Mouse (Mus musculus) intestine, postnatal 0 days (tissue): ENCODE measurements around the gene Bax. TPM values are rescaled to one million over a fixed set of nuclear protein-coding genes. Genes with fewer than 3 reads are reported as not detected.
A peak's percentile ranks its signal among the peaks of the same experiment; 100 is the strongest.

ENCODE experiments used
- ATAC-seq: fragments of 200-750 bp; cut with Nextera tagmentation; 2 replicates; pipeline ENCODE4 v1.8.0; 2017; ENCODE audit warnings: mild to moderate bottlenecking, moderate TSS enrichment, moderate library complexity
- H3K27ac ChIP-seq: fragments of 300-500 bp; sonication (generic); 2 replicates; pipeline ENCODE4 v1.5.1; 2014; ENCODE audit warnings: mild to moderate bottlenecking, low read depth, low read length, moderate library complexity
- H3K27me3 ChIP-seq: fragments of 300-500 bp; sonication (generic); replicated peaks from 2 replicates; pipeline ENCODE4 v1.6.1; 2014; ENCODE audit warnings: low read length, mixed read lengths; ENCODE audit not compliant: control insufficient read depth, insufficient read depth
- H3K36me3 ChIP-seq: fragments of 300-500 bp; sonication (generic); 2 replicates; pipeline ENCODE4 v1.6.1; 2014; ENCODE audit warnings: mild to moderate bottlenecking, moderate library complexity; ENCODE audit not compliant: control insufficient read depth, insufficient read depth
- H3K4me1 ChIP-seq: fragments of 300-500 bp; sonication (generic); replicated peaks from 2 replicates; pipeline ENCODE4 v1.6.1; 2014; ENCODE audit warnings: antibody characterized with exemption, low read length, mixed read lengths; ENCODE audit not compliant: control insufficient read depth, insufficient read depth
- H3K4me2 ChIP-seq: fragments of 300-500 bp; sonication (generic); replicated peaks from 2 replicates; pipeline ENCODE4 v1.6.1; 2014; ENCODE audit warnings: low read depth, mild to moderate bottlenecking, moderate library complexity
- H3K4me3 ChIP-seq: fragments of 300-500 bp; sonication (generic); 2 replicates; pipeline ENCODE4 v1.5.1; 2014; ENCODE audit warnings: low read depth, low read length
- H3K9ac ChIP-seq: fragments of 300-500 bp; sonication (generic); 2 replicates; pipeline ENCODE4 v1.6.1; 2014; ENCODE audit warnings: mild to moderate bottlenecking, low read depth, low read length
- H3K9me3 ChIP-seq: fragments of 300-500 bp; sonication (generic); 2 replicates; pipeline ENCODE4 v1.6.1; 2016; ENCODE audit warnings: mixed run types; ENCODE audit not compliant: control insufficient read depth
- CTCF ChIP-seq: sonication (generic); IDR thresholded peaks from 2 replicates; pipeline ENCODE4 v1.5.1; 2016; ENCODE audit warnings: low read depth, mild to moderate bottlenecking, control low read depth, antibody characterized with exemption, moderate library complexity
- WGBS: fragments of 180-500 bp; shearing (Covaris S2); extraction: QIAGEN DNeasy Blood & Tissue Kit; methylation state at CpG from one replicate; pipeline ENCODE4 v1.1.7; 2014; 5-methylcytosine and 5-hydroxymethylcytosine counted together
- polyA plus RNA-seq: library from polyadenylated mRNA; unstranded; fragments of >200 nt; fragmentation: Nextera tagmentation; extraction: Ambion mirVana; gene quantifications from 2 replicates; pipeline ENCODE4 v1.2.1, GENCODE M21; 2015

The Bax gene
- polyA plus RNA-seq, 1 experiment from 2014 or later = 180 TPM

DNA sequence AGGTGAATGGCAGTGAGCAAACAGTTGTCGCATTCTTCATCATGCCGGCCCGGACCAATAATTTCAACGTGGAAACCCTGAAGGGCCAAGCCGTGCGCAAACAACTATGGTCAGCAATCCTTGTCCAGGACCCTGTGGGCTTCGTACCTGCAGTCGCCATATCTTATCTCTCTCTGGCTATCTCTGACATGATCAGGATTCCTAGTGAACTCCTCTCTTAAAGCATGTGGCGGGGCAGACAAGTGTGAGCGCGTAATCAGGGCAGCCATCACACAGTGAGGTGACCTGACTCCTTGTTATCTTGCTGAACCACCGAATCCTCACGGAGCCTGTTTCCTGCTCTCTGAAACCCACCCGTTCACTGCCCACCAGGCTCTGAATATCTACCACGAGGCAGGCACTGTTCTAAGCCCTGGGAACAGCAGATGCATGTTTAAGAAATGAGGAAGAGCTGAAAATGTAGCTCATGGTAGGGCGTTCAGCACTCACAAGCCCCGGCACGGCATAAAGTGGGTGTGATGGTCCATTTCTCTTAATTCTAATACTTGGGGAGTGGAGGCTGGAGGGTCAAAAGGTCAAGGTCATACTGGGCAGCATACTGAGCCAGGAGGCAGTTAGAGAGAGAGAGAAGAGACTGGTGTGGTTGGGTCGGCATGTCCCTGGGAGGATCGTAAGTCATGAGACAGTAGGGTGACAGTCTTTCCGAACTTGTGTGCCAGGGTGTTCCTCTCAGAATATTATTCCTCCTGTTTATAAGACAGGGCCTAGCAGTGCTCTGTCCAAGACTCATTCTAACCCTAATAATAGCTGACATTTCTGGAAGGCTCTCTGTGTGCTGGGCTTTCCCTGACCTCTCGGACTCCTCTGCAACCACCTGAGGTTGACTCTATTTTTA lies 22.9 kb downstream of the Bax start:
- 73% methylated on average over 22 of the region's 22 CpGs for WGBS
- ATAC-seq = no peak

GRCm38 (mm10) chr7:45437521-45438276 lies 29.0 kb downstream of the Bax start, which contains the start of gene Ruvbl2:
Gene Ruvbl2, minus strand, starts transcription at chr7:45438096.
- Histone ChIP-seq H3K27ac (no peak within 1 kb of the TSS), H3K4me2 (peak within 1 kb of the TSS; percentile 37), H3K27me3 (no peaks in the 10 kb centered on the region), H3K9ac (no peak within 1 kb of the TSS), H3K36me3 (peaks cover 25% of the 10 kb centered on the region), H3K4me3 (no peak within 1 kb of the TSS), H3K9me3 (no peaks in the 10 kb centered on the region), H3K4me1 (peaks cover 4% of the 10 kb centered on the region; the same call in 1 of the 2 replicates)
- ATAC-seq = no peak
- peak; percentile 68 for TF ChIP-seq CTCF
- WGBS = 30% methylated on average over 19 of the region's 19 CpGs

More for the DNA sequence above, 22.9 kb downstream of the Bax start:
- Histone ChIP-seq H3K36me3 (peaks cover 43% of the 10 kb centered on the region), H3K4me2 (no peak overlapping the region), H3K27ac (no peak overlapping the region), H3K9ac (no peak overlapping the region), H3K4me3 (no peak overlapping the region), H3K27me3 (no peaks in the 10 kb centered on the region), H3K4me1 (no peaks in the 10 kb centered on the region), H3K9me3 (no peaks in the 10 kb centered on the region)
- TF ChIP-seq CTCF = no peak

DNA sequence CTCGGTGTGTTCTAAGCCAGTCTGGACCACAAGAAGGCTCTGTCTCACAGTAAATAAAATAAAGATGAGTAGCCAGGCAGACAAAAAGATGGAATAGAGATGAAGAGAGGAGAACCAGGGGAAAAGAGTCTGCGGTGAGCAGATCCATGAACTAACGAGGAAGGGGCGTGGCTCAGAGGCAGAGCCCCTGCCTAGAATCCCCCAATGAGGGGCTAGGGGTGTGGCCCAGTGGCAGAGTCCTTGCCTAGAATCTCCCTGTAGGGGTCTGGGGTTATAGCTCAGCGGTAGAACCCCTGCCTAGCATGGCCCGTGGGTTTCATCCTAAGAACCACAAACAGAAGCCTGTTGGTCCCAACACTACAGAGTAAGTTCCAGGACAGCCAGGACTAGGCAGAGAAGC lies 29.7 kb downstream of the Bax start:
- no peak for TF ChIP-seq CTCF
- H3K9me3 ChIP-seq = no peaks in the 10 kb centered on the region
- H3K27ac ChIP-seq = no peak overlapping the region
- no peak overlapping the region for H3K9ac ChIP-seq
- no peak overlapping the region for H3K4me2 ChIP-seq
- no peak for ATAC-seq
- 63% methylated on average over 6 of the region's 6 CpGs for WGBS
- H3K36me3 ChIP-seq = peaks cover 25% of the 10 kb centered on the region
- H3K4me3 ChIP-seq = no peak overlapping the region
- H3K4me1 ChIP-seq = peaks cover 4% of the 10 kb centered on the region; the same call in 1 of the 2 replicates
- H3K27me3 ChIP-seq = no peaks in the 10 kb centered on the region

DNA sequence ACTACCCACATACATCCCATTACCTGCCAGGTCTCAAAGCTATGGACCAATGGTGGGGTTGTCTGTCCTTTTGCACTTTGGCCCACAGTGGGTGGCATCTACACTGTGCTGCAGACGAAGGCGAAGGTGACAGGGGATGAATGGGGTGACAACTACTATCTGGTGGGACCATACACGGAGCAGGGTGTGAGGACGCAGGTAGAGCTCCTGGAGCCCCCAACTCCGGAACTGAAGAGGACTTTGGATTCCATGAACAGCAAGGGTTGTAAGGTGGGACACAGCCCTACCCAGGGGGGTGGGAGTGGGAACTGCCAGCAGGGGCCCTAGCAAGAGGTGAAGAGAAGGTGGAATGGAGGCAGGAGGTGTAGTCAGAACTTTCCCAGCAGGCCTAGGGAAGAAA lies 30.3 kb downstream of the Bax start:
- no peak overlapping the region for H3K4me3 ChIP-seq
- H3K27me3 ChIP-seq = no peaks in the 10 kb centered on the region
- peaks cover 22% of the 10 kb centered on the region for H3K36me3 ChIP-seq
- no peaks in the 10 kb centered on the region for H3K9me3 ChIP-seq
- peaks cover 4% of the 10 kb centered on the region; the same call in 1 of the 2 replicates for H3K4me1 ChIP-seq
- H3K9ac ChIP-seq = no peak overlapping the region
- no peak for TF ChIP-seq CTCF
- WGBS = 87% methylated on average over 5 of the region's 5 CpGs
- no peak for ATAC-seq
- H3K4me2 ChIP-seq = 0 out of 2 replicates have a peak overlapping the region, but pooled peaks have one; percentile 81
- no peak overlapping the region for H3K27ac ChIP-seq

DNA sequence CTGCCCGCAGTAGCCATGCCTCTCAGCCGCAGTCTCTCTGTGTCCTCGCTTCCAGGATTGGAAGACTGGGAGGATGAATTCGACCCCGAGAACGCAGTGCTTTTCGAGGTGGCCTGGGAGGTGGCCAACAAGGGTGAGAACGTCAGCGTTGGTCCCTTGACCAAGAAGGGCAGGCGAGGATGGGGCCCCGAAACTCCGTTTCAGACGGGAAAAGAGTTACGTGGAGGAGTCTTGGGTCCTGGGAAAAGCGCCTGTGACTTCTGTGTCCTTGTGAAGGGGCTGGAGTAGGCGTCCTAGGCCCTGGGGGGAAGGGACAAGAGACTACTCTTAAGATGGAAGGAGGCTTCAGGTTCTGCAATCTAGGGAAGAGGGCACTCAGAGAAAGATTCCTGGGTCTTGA lies 31.7 kb downstream of the Bax start:
- H3K9me3 ChIP-seq = no peaks in the 10 kb centered on the region
- WGBS = 1% methylated on average over 16 of the region's 16 CpGs
- H3K36me3 ChIP-seq = peaks cover 24% of the 10 kb centered on the region
- H3K9ac ChIP-seq = peak overlapping the region; percentile 61
- peaks cover 4% of the 10 kb centered on the region; the same call in 1 of the 2 replicates for H3K4me1 ChIP-seq
- H3K27ac ChIP-seq = peak overlapping the region; percentile 42; the same call in 1 of the 2 replicates
- H3K4me3 ChIP-seq = peak overlapping the region; percentile 77
- no peak for ATAC-seq
- no peak for TF ChIP-seq CTCF
- peak overlapping the region; percentile 81 for H3K4me2 ChIP-seq
- no peaks in the 10 kb centered on the region for H3K27me3 ChIP-seq
